Mouse (Mus musculus) cerebellum, postnatal 25 days (tissue): ENCODE results near the gene Lysmd2.
"Not testable (repeated sequence)": the region's sequence is repeated elsewhere in the genome, so short reads cannot be mapped to it uniquely, and the experiment has no call there.

Experiments
- DNase-seq, 2 experiments: peaks; one replicate each; pipeline ENCODE4 v3.0.0; 2021; ENCODE audit warnings: mixed read lengths in 2 of 2

Gene Lysmd2

DNA sequence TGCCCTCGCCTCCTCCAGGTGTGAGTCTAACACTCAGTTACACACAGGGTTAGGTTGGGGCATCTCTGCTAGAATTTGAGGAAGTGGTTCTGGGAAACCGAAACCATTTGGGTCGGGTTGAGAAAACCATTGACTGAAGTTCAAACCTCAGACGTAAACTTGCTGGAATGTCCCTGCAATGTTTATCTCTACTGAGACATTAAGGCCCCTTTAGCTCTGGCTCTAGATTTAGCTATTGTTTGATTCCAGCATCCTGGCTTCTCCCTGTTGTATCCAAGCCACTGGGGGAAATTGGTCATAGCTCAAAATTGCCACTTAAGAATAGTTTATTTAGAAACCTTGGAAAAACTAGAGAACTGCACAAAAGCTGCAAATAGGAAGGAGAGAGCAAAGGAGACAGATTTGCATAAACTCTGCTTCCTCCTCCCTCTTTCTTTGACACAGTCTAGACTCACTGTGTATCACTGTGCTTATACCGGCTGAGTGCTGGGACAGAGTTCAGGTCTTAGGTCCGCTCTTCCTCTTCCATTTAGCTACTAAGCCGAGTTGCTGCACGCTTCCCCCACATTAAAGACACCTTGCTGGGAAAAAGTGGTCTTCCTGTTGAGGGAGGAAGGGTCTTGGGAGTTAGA is 5.4 kb downstream of the Lysmd2 start:
- DNase-seq = no peak

- peak; percentile 37 to 50 for DNase-seq
Observed at GRCm38 (mm10) chr9:75632111-75632510, 6.6 kb downstream of the Lysmd2 start.

GRCm38 (mm10) chr9:75632902-75633301 is 7.4 kb downstream of the Lysmd2 start:
- DNase-seq = peak in 1 of 2 experiments; percentile 70

DNA sequence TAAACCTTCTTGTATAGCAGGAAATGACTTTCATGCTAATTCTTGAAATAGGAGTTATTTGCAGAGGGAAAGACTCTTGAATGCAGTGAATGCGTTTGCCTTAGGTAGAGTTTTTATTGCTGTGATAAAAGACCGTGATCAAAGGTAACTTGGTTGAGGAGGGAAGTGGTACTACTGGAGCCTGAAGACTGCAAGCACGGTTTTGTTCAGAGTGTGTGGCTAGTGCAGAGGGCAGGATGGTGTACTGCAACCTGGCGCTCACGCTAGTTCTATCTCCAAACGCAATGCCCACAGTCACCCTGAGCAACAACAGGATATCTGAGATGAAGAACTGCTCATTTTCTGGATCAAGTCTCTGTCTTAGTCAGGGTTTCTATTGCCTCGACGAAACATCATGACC is 8.1 kb downstream of the Lysmd2 start:
- no peak for DNase-seq

DNA sequence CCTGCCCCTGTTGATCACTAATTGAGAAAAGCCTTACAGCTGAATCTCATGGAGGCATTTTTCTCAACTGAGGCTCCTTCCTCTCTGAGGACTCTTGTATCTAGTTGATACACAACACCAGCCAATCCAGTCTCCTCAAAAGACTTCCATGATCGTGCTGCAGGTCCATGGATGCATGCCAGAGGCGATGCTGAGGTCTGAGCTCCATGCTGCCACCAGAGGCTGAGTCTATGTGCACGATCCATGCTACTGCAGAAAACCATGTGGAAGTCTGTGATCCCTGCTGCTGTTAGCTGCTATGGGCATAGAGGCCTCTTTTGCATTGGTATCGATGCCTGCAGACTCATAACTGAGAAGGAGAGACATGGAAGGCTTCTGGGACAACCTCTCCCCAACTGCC is 8.7 kb downstream of the Lysmd2 start:
- DNase-seq = peak in 1 of 2 experiments; percentile 46

- no peak for DNase-seq
Observed at GRCm38 (mm10) chr9:75645405-75645804, 19.9 kb downstream of the Lysmd2 start.

GRCm38 (mm10) chr9:75653981-75654911 is 28.7 kb downstream of the Lysmd2 start:
- DNase-seq = peak in 1 of 2 experiments; percentile 27

DNA sequence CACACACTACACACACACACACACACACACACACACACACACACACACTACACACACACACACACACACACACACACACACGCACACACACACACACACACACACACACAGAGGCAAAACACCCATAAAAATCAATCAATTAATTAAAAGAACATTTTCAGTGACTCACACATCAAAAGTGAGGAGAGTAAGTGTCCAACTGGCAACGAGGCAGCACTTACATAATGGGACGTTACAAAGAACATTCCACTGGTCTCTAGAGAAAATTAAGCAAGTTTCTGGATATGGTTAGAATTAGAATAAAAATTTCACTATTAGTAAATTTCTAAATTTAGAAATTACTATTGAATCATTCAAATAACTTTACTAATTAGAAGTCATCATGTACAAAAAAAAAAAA is 30.9 kb downstream of the Lysmd2 start:
- not testable (repeated sequence) for DNase-seq

DNA sequence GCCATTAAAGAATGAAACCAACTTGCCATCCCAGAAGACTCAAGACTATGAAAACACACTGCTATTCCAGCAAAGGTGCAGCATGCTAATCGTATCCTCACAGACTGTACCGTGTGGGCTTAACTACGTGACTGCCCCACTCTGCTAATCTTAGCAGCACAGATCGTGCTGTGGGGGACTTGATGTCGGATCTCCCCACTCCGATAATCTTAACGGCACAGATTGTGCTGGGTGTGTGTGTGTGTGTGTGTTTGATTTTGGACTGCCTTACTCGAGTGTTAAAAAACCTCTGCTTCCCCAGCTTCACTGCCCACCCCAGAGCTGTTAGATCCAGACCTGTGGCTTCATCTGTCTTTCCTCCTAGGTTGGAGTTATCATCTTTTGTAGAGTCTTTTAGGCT is 35.4 kb downstream of the Lysmd2 start:
- DNase-seq = no peak

GRCm38 (mm10) chr9:75665364-75665763 is 39.8 kb downstream of the Lysmd2 start:
- no peak for DNase-seq

- DNase-seq = peak; percentile 68 to 83
Observed at GRCm38 (mm10) chr9:75666612-75667011, 41.1 kb downstream of the Lysmd2 start.

- DNase-seq = no peak
Observed at GRCm38 (mm10) chr9:75672769-75673168, 47.2 kb downstream of the Lysmd2 start.

GRCm38 (mm10) chr9:75676226-75676625 is 50.7 kb downstream of the Lysmd2 start:
- no peak for DNase-seq

DNA sequence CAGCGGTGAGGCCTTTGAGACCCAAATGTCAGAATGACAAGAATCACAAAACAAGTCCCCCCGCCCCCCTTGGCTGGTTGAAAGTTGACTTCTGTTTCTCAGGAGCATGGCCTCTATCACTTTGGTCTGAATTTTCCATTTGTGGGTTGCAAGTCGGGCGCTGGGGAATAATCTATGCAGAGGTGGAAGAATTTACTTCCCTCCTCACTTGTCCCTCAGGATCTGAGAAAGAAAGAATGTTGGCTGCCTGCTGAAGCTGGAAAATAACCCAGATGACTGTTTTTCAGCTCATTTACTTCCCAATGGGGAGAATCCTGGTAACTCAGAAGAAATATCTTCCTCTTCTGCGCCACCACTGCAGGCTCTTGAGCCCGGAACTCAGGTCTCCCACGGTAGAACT is 52.8 kb downstream of the Lysmd2 start:
- no peak for DNase-seq

GRCm38 (mm10) chr9:75679629-75680028 is 54.1 kb downstream of the Lysmd2 start:
- DNase-seq = no peak

GRCm38 (mm10) chr9:75680606-75681005 is 55.1 kb downstream of the Lysmd2 start:
- no peak for DNase-seq

GRCm38 (mm10) chr9:75683426-75684191 is 58.1 kb downstream of the Lysmd2 start, which contains the start of gene Scg3:
TSS of gene Scg3 (minus strand) at chr9:75684056.
- DNase-seq = peak; percentile 97 to 98

GRCm38 (mm10) chr9:75684292-75684691 is 58.8 kb downstream of the Lysmd2 start:
- DNase-seq = no peak

- DNase-seq = peak; percentile 22 to 31
Observed at GRCm38 (mm10) chr9:75684772-75685171, 59.2 kb downstream of the Lysmd2 start.
